Comparison of ENCODE assay signal across 16 mouse cellular contexts in the genomic region with DNA sequence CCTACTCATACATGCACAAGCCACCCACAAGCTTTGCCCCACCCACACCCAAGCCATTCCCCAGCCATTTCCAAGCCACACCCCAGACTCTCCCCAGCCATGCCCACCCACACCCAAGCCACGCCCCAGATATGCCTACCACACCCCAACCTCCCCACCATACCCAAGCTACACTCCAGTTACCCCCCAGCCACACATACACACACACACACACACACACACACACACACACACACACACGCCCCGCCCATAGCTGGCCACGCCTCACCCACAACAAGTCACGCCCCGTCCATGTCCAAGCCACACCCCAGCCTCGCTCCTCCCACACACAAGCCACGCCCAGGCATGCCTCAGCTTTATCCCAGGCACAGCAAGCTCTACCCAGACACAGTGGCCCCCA. TPM values are rescaled to one million over a fixed set of nuclear protein-coding genes. Genes with fewer than 3 reads are reported as not detected.
DNase-seq lines count a peak whose midpoint lies in the region; ATAC-seq and TF ChIP-seq lines count a peak whose summit lies in the region.
"Had no signal": no experiment of that assay in that cellular context is flagged by ENCODE, and none has a peak within 500 bp of the region (broad histone marks: within the 10 kb centered on the region; RNA-seq: fewer than 3 reads in every experiment).

No protein-coding gene starts in this region.

- H3K9ac ChIP-seq in kidney, embryonic 16.5 days (replicated peaks; ENCODE audit: low read length): no peak overlapping the region
- no peak overlapping the region for H3K9ac ChIP-seq in liver, embryonic 11.5 days (ENCODE audit: low read depth, low read length)
- no peak overlapping the region for H3K9ac ChIP-seq in stomach, embryonic 15.5 days
- H3K9ac ChIP-seq: hindbrain, embryonic 12.5 days; neural tube, embryonic 15.5 days had no signal

- WGBS in kidney, embryonic 16.5 days: 85% methylated on average over 6 of the region's 8 CpGs
- WGBS in kidney, adult 2 months: 95% methylated on average over 8 of the region's 8 CpGs
- 66% methylated on average over 8 of the region's 8 CpGs for WGBS in liver, embryonic 11.5 days
- 78% methylated on average over 8 of the region's 8 CpGs for WGBS in stomach, embryonic 15.5 days

- no peaks in the 10 kb centered on the region for H3K27me3 ChIP-seq in kidney, embryonic 16.5 days (ENCODE audit: insufficient read depth, low read length)
- H3K27me3 ChIP-seq in kidney, adult 2 months (replicated peaks; ENCODE audit: control insufficient read depth, insufficient read depth, low read length): no peaks in the 10 kb centered on the region
- no peaks in the 10 kb centered on the region for H3K27me3 ChIP-seq in liver, embryonic 11.5 days (replicated peaks; ENCODE audit: control insufficient read depth, insufficient read depth, low read length)
- H3K27me3 ChIP-seq in stomach, embryonic 15.5 days (replicated peaks): no peaks in the 10 kb centered on the region
- H3K27me3 ChIP-seq: neural tube, embryonic 15.5 days had no signal

- TF ChIP-seq CTCF in kidney, adult 2 months (conservative IDR thresholded peaks at IDR 0.05; ENCODE audit: insufficient read depth, insufficient read length, low read depth, low read length): no peak

- no peak for TF ChIP-seq POLR2A in kidney, adult 2 months (IDR thresholded peaks at IDR 0.05; ENCODE audit: low read depth, low read length)

- DNase-seq in kidney, adult 2 months: no peak
- DNase-seq in ZHBTc4 (ENCODE audit: low read depth, low spot score): peak; percentile 81
- DNase-seq in liver, embryonic 11.5 days (ENCODE audit: low spot score): no peak
- no peak for DNase-seq in cerebellum, adult 18-20 months
- DNase-seq in left cerebral cortex, adult 8-10 months (ENCODE audit: low spot score in 2 of 2): no peak
- no peak for DNase-seq in right cerebral cortex, adult 18-20 months
- DNase-seq: adrenal gland, postnatal 36 days; cerebellum, adult 11-12 months; lung, postnatal 36 days; thymus, postnatal 14 days had no signal

- H3K4me3 ChIP-seq in kidney, embryonic 16.5 days (ENCODE audit: low read length): no peak overlapping the region
- no peak overlapping the region for H3K4me3 ChIP-seq in kidney, adult 2 months (ENCODE audit: insufficient read depth, low read depth, low read length)
- H3K4me3 ChIP-seq in liver, embryonic 11.5 days (ENCODE audit: low read depth, low read length): no peak overlapping the region
- no peak overlapping the region for H3K4me3 ChIP-seq in stomach, embryonic 15.5 days (replicated peaks)
- H3K4me3 ChIP-seq: forebrain, embryonic 10.5 days; hindbrain, embryonic 12.5 days; neural tube, embryonic 15.5 days had no signal

- ATAC-seq in kidney, embryonic 16.5 days (ENCODE audit: low FRiP score, low TSS enrichment): 0 out of 2 replicates have a peak, but pooled peaks have one; percentile 18
- ATAC-seq in liver, embryonic 11.5 days (replicated peaks; ENCODE audit: low FRiP score): peak; percentile 73
- peak; percentile 27; the same call in 1 of the 2 replicates for ATAC-seq in stomach, embryonic 15.5 days (ENCODE audit: insufficient read depth, low FRiP score, low read depth)

- no peak overlapping the region for H3K4me2 ChIP-seq in kidney, embryonic 16.5 days (replicated peaks; ENCODE audit: low read depth, low read length)
- H3K4me2 ChIP-seq in liver, embryonic 11.5 days: no peak overlapping the region
- H3K4me2 ChIP-seq in stomach, embryonic 15.5 days: no peak overlapping the region
- H3K4me2 ChIP-seq: heart, embryonic 11.5 days; hindbrain, embryonic 12.5 days; neural tube, embryonic 15.5 days had no signal

- peaks cover 10% of the 10 kb centered on the region for H3K4me1 ChIP-seq in kidney, embryonic 16.5 days (ENCODE audit: insufficient read depth, low read length)
- H3K4me1 ChIP-seq in kidney, adult 2 months (ENCODE audit: control insufficient read depth, insufficient read depth, low read length): no peaks in the 10 kb centered on the region
- no peaks in the 10 kb centered on the region for H3K4me1 ChIP-seq in liver, embryonic 11.5 days (replicated peaks; ENCODE audit: control insufficient read depth, insufficient read depth, low read length)
- H3K4me1 ChIP-seq in stomach, embryonic 15.5 days: 0 out of 2 replicates have a peak, but pooled peaks cover 4% of the 10 kb centered on the region

- peaks cover 6% of the 10 kb centered on the region; the same call in 1 of the 2 replicates for H3K36me3 ChIP-seq in kidney, embryonic 16.5 days (ENCODE audit: insufficient read depth, low read length)
- H3K36me3 ChIP-seq in kidney, adult 2 months (ENCODE audit: control insufficient read depth, insufficient read depth, low read length): no peaks in the 10 kb centered on the region
- no peaks in the 10 kb centered on the region; the same call in 1 of the 2 replicates for H3K36me3 ChIP-seq in liver, embryonic 11.5 days (ENCODE audit: control insufficient read depth, insufficient read depth, low read length)
- H3K36me3 ChIP-seq in stomach, embryonic 15.5 days: no peaks in the 10 kb centered on the region
- H3K36me3 ChIP-seq: forebrain, embryonic 10.5 days; hindbrain, embryonic 12.5 days had no signal

- no peak overlapping the region for H3K27ac ChIP-seq in kidney, embryonic 16.5 days (ENCODE audit: low read length)
- H3K27ac ChIP-seq in kidney, adult 2 months (ENCODE audit: insufficient read depth, low read depth, low read length): no peak overlapping the region
- no peak overlapping the region for H3K27ac ChIP-seq in liver, embryonic 11.5 days (ENCODE audit: low read depth, low read length)
- H3K27ac ChIP-seq in stomach, embryonic 15.5 days: no peak overlapping the region
- H3K27ac ChIP-seq: forebrain, embryonic 10.5 days; hindbrain, embryonic 12.5 days; neural tube, embryonic 15.5 days had no signal

- H3K9me3 ChIP-seq in kidney, embryonic 16.5 days (ENCODE audit: low read length): no peaks in the 10 kb centered on the region
- no peaks in the 10 kb centered on the region for H3K9me3 ChIP-seq in liver, embryonic 11.5 days (ENCODE audit: control insufficient read depth, low read length)
- no peaks in the 10 kb centered on the region for H3K9me3 ChIP-seq in stomach, embryonic 15.5 days
- H3K9me3 ChIP-seq: forebrain, embryonic 10.5 days; hindbrain, embryonic 12.5 days; neural tube, embryonic 15.5 days had no signal

RNA-seq across cellular contexts. Expression of a gene that starts 16.4 kb away (rescaled TPM):
- 10.9 and 13.0 TPM in 2 replicates for polyA plus RNA-seq in kidney, embryonic 16.5 days (2015; fragmentation: Nextera tagmentation; extraction: Ambion mirVana)
- polyA plus RNA-seq in kidney, adult 2 months (2012; rRNA removed): 5.2 and 5.9 TPM in 2 replicates
- polyA plus RNA-seq in liver, embryonic 11.5 days (2014; fragmentation: Nextera tagmentation; extraction: Ambion mirVana): 3.8 and 4.2 TPM in 2 replicates
- polyA plus RNA-seq in stomach, embryonic 15.5 days (2015; fragmentation: Nextera tagmentation; extraction: Ambion mirVana): 13.6 and 13.8 TPM in 2 replicates
- total RNA-seq in left cerebral cortex, adult 8-10 months (2022): 10 to 100 TPM; 72.3 to 87.3 (median 75.4) TPM

Comparison
In these comparisons a context has a peak if more than half of its experiments do, and no peak if none do; other contexts are left out.
1. ATAC-seq: peak in every context shown above with its lines; median percentile 73 in liver, embryonic 11.5 days; 27 in stomach, embryonic 15.5 days; 18 in kidney, embryonic 16.5 days.